Mouse (Mus musculus): ENCODE measurements around the gene Dop1b.
"Not testable (repeated sequence)": the region's sequence is repeated elsewhere in the genome, so short reads cannot be mapped to it uniquely, and the experiment has no call there.

Dop1b gene

DNA sequence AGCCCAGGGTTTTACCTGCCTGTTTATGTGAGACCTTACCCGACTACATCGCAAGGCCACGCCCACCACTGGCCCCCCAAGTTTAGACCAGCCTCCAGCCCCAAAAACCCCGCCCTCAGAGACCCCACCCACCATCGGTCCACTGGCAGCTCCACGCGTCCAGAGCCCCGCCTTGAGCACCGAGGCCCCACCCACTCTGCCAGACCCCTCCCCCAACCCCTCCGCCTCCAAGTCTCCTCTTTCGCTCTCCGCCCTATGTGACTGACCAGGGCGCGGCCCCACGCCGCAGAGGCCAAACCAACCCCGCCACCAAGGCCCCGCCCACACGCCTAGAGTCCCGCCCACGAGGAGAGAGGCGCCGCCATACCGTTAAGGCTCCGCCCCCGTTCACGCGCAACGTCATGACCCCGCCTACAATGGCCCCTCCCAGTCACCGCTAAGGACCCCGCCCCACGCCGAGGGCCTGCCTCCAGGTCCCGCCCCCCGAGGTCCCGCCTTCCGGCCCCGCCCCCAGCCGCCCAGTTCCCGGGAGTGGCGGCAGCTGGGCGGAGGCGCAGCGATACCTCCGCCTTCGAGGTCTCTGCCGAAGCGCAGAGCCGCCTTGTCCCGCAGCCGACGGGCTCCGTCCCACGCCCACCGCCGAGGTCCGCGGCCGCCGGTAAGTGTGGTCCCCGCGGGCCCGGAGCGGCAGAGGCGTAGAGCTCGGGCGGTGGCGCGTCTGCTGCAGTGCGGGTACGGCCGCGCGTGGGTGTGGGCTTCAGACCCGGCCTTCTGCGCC, at the start of gene Dop1b:
TSS of gene Dop1b (plus strand) at position 494 of the 778 bp plus-strand sequence.
- DNase-seq: peak; percentile 98

DNA sequence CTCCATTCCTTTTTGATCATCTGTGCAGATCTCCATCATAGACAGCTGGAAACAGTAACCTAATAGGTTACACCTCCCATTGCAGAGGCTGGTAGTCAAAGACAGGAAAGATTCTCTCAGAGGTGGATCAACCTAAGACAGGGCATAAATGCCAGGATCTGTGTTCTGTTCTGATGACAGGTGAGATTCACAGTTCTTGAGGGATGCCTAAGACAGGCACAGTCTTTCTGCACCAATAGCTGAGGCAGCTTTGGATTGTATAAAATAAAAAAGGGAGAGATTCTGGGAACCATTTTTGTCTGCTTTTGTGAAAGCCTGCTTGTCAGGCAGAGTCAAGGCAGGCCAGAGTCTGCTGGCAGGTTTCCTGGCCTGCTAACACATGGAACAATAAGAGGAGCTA, 43.7 kb upstream of the Dop1b start:
- no peak for DNase-seq

DNA sequence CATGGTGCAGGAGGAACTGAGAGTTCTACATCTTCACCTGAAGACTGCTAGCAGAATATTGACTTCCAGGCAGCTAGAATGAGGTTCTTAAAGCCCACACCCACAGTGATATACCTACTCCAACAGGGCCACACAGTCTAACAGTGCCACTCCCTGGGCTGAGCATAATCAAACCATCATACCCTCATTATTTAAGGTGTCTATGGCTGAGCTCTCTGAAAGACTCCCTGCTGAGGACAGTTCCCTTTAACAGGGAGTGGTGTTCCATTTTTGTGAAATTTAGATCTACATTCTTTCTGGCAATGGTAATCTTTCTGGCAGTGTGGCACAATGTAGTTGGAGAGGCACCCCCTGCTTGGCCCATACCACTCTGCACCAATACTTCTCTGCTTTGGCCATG, 42.2 kb upstream of the Dop1b start:
- no peak for DNase-seq

DNA sequence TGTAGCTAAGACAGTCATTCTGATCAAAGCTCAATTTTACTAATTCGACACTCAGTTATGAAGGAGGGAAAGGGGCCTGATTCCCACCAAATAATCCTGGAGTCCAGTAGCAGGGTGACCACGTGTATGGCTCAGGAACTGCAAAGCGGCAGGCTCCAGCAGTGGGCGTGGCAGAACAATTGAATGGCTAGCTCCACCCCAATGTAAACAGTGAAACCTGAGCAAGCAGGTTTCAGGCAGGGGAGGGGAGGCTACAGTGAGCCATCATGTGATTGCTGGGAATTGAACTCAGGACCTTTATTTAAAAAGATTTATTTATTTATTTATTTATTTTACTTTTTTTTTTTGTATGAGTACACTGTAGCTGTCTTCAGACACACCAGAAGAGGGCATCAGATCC, 41.2 kb upstream of the Dop1b start:
- DNase-seq: not testable (repeated sequence)

DNA sequence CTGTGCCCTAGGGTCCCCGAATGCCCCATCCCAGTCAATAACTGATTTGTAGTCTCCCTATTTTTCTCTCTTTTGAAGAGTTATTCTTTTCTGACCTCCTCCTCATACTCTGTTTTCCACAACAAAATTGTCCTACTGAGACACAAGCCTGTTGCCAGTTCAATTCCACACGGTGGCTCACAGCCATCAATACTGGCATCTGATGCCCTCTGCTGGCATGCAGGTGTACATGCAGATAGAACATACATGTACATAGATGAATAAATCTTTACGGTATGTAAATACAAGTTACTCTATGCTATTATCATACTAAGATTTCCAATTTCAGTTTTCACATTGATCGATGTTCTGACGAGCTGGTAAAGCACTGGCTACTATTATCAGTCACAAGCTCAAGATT, 40.6 kb upstream of the Dop1b start:
- no peak for DNase-seq

DNA sequence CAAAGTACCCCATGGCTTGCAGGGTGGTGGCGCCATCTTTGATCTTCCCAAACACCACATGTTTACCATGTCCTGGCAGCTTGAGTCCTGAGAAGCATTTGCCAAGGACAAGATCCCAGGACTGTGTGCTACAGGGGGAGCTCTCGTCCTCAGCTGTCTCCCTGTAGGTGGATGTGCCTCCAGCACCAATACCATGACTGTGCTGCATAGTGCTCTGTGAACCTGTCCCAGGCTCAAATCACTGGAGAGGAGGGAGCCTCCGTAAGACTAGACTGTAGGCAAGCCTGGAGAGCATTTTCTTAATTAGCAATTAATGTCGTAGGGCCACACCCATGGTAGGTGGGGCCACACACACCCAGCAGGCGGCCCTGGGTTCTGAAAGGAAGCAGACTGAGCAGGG, 35.3 kb upstream of the Dop1b start:
- DNase-seq: no peak

DNA sequence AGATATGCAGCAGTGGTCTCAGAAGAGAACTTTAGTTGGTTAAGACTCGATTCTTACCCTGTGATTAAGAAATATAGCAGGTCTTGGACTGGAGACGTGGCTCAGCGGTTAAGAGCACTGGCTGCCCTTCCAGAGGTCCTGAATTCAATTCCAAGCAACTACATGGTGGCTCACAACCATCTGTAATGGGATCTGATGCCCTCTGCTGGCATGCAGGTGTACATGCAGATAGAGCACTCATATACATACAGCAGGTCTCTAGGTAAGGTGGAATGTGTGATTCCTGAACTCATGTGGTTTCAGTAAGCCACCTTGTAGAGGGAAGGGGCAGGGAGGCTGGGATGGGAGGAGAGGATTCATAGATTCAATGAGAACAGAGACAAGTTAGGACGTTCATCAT, 33.5 kb upstream of the Dop1b start:
- DNase-seq: no peak

DNA sequence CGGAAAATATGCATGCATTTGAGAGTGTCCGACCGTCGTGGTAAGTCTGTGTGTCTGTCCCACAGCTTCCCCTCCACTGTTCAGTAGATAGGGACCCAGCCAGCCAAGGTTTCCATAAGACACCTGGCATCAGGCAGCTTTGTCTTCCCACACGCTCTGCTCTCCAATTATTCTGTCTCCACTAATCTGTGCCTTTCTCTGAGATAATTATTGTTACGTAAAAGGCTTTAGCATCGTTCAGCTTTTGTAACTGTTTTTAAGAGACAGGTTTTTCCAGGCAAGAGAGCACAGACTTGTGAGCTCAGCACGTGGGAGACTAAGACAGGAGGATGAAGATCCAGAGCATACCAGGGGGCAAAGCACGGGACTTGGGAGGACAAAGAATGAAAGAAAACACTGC, 32.5 kb upstream of the Dop1b start:
- no peak for DNase-seq

DNA sequence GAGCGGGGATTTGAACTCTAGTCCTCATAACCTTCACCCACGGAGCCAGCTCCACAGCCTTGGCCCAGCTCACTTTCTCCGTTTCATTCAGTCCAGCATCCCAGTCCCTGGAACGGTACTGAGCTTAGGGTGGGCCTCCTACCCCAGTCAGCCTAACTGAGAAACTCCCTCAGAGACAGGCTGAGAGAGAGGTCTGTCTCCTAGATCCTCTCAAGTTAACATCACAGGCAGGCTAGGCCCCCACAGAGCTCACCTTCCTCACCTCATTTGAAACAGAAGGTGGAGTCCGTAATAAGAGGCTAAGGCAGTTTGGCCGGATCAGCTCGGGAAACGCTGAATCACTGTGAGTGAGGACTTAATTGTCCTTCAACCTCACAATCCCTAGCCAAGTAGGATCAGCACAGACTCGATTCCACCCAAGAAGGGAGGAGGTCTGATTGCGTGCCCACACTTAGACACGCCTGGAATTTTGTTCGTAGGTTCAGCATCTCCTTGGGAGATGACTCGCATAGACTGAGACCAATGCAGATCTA, 29.5 kb upstream of the Dop1b start:
- DNase-seq: peak; percentile 14

DNA sequence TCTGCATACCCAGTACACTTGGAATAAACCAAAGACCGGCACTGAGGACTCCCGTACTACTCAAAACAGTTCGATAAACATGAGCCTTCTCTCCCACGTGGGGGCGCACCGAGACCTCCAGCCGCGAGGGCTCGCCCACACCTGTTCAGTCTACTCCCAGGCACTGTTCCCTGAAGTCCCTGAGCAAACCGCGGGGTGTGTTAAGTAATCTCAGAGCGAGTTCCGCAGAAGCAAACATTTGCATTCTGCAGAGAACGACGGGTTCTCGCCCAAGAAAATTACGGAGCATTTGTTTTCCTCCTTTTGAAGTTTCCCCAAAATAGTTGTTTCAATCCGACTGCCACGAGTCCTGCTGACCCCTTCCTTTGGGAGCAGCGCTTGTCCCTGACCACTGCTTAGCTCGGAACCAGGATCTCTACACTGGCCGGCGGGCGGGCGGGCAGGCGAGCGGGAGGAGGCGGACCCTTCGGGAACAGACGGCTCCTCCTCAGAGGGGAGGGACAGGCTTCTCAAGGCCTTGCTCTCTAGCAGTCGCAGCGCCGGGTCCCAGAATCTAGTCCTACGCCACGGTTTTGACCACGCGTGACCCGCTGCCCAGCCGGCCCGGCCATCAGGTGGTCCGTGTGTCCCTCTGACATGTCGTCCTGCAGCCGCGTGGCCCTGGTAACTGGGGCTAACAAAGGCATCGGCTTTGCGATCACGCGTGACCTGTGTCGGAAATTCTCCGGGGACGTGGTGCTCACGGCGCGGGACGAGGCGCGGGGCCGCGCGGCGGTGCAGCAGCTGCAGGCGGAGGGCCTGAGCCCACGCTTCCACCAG, 28.8 kb upstream of the Dop1b start, which contains the start of gene Cbr3:
TSS of gene Cbr3 (plus strand) at position 527 of the 819 bp plus-strand sequence.
- peak; percentile 77 for DNase-seq

DNA sequence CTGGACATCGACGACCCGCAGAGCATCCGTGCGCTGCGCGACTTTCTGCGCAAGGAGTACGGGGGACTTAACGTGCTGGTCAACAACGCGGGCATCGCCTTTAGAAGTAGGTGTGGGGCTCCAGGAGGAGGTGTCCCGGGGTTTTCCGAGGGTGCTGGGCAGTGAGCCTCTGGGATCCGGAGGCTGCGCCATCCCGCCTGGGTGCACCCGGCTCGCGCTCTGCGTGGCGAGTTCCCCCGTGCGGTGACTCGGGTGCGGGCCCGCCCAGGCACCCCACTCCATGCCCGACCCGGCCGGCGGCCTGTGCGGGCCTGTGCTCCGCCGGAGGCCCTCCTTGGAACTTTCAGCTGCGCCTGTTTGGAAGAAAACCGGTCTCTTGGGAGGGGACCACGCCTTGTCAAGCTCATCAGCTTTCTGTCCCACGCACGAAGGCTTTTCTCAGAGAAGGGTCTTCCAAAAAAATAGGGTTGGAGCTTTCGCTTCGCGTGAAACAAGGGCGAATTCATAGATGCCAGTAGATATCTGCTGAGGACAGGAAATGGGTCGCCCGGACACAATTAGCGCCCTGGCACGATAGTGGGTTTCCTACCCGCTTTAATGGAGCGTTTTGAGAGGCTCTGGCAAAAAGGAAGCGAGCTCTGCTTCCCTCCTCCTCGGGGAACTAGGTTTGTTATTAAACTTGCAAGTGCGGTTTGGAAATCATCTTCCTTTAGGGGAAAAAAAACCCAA, 28.0 kb upstream of the Dop1b start:
- DNase-seq: no peak

DNA sequence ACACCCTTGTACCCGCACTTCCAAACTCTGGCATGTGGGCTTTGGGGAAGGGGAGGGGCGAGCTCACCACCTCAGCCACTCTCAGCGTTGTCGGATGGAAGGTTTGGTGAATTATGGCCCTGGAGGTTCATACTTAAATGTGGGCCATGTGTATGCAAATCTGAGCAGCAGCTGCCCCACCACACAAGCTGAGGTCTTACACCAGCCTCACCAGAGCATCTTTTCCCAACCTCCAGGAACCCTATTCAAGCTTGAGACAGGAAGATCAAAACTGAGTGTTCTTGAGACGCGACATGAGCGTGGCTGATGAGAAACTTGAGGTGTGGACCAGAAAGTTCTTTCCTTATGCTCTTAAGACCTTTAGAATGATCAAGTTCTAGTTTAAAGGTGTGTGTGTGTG, 27.3 kb upstream of the Dop1b start:
- no peak for DNase-seq

DNA sequence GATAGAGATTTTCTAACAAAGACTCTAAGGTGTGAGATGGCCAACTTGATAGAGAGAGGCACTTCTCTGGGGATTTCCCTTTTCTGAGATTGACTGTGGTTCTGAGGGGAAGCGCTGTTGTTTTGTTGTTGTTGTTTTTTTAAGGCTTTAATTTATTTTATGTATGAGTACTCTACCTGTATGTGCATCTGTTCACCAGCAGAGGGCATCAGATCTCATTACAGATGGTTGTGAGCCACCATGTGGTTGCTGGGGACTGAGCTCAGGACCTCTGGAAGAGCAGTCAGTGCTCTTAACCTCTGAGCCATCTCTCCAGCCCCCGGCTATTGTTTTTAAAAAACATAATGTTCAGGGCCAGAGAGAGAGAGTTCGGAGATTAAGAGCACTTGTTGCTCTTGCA, 25.9 kb upstream of the Dop1b start:
- not testable (repeated sequence) for DNase-seq

DNA sequence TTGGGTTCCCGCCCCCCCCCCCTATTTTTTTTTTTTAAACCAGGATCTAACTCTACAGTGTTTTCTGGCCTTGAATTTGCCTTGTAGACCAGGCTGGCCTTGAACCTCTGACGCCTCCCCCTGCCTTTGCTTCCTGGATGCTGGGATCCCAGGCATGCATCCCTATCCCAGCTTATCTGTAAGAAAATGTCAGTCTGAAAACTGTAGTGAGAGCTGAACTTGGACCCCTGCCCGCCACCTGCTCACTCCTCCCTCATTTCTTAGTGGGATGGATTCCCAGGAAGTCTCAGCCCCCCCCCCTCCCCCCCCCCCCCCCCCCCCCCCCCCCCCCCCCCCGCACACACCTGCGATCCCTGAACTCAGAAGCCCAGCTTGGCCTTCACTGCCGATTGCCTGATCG, 25.3 kb upstream of the Dop1b start:
- DNase-seq: no peak

DNA sequence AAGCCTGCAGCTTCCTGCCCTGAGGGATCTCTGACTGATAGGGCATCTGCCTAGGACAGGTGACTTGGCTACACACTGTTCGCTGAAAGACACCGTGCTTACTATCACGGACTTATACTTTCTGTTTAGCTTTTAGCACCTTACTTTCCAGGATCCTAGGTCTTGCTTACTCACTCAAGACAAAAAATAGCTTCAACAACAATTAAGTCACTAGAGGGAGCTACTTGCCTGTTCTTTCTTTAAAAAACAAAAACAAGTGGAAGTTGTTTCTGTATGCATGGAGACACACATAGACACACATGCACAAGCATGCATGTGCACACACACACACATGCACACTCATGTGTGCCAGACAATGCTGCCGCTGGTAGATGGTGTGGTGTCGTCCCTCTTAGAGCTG, 24.8 kb upstream of the Dop1b start:
- DNase-seq: peak; percentile 65

DNA sequence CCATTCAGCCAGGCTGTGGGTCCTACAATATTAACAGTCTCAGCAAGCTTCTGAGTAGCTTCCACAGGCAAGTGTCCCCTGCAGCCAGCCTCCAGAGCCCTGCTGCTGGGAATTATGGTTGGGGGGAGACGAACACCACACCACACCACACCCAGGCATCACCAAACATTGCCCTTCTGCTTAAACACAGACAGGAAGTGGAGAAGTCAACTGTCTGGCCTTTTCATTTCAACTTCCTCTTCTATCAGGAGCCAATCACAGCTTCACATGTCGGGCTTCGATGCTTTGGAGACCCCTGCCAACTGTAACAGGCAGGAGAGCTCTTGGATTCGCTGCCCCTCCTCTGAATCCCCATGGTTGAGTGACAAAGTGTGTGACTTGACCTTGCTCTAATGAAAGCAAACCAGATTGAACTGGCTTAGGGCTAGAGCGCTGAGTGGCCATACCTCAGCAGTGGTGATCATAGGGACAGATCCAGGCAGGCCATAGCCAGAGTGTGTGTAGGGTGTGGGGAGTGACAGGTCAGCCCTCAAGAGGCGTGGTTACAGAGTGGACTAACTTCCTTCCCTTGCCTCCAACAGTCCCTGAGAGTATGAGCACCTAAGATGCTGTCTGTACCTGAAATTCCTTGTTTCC, 20.4 kb upstream of the Dop1b start:
- no peak for DNase-seq

DNA sequence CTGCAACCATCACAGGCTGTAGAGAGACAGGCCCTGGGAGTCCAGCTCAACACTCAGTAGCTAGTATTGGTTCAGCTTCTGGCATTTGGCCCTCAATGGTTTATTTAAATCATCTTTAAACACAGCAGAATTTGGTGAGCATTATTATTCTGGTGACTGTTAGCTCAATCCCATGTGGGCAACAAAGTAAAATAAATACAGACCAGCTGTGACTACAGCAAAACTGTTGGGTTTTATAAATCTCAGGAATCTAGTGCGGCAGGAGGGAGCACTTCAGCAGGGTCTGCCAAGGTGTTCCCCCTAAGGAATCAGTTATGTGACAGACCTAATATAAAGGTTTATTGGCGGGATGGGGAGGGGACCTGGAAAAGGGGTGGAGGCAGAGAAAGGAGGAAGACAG, 19.0 kb upstream of the Dop1b start:
- DNase-seq: no peak

DNA sequence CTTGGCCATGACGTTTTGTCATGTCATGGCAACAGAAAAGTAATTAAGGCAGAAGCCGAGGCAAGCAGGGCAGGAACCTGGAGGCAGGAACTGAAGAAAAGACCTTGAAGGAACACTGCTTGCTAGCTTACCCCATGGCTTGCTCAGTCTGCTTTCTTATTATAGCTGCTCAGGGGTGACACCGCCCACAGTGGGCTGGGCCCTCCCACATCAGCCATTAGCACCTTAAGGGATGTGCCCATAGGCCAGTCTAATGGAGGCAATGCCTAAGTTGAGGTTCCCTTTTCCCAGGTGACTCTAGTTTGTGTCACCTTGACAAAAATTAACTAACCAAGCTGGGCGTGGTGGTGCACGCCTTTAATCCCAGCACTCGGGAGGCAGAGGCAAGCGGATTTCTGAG, 4.6 kb upstream of the Dop1b start:
- no peak for DNase-seq

DNA sequence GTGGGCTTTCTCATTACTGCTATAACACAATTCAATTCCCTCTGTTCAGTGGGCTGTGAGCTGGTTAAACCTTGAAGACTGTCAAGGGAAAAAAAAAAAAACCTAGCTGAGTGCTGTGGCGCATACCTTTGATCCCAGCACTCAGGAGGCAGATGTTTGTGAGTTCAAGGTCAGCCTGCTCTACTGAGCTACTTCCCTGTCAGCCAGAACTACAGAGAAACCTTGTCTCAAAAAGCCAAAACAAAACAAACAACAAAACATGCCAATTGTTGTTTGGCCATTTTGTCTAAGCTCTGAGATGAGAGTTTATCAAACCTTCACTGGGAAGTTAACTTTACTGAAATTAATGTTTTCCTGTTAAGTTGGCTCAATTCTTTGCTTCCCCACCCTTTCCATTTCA, 2.5 kb upstream of the Dop1b start:
- no peak for DNase-seq

DNA sequence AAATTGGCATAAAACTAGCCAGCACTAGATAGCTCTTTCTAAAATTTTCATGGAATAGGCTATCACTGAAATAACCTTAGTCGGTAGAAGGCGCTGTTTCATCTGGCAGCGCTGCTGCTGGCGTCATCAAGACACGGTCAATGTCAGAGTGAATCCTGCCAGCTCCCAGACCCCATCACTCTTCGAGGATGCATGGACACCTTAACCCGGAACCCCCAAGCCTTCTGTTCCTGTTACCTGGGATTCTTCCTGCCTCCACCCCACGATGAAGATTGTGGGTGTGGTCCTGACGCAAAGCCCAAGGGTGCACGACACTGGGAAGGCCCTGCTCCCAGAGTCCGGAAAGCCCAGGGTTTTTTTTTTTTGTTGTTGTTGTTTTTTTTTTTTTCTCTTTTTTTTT, 780 bp upstream of the Dop1b start:
- peak; percentile 86 for DNase-seq

DNA sequence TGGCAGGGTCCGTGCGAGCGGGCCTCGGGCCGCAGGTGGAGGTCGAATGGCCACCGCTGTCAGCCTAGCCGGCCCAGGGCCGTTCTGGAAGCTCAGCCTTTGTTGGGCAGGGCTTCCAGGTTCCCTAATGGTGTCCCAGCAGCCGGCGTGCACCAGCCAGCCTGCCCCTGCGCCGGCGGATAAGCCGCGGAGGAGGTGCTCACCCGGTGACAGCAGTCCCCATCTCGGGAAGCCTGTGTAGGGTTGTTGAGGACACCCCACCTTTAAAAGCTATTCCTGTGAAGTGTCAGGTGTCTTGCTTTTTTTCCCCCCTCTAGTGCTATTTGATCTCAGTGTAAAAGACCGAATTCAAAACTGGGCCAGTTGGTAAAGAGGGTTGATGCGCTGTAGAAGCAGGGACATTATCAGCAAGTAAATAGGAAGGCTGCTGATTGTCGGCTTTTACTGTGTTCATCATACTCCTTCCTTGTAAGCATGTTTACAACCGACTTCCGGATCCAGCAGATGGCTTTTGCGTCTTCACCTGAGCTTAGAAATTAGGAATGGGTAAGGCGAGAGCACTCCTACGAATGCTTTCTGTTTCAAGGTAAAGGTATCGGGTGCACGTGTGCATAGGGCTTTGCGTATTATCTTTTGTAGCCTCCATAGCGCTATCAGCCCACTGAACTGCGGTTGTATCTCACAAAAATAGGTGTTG, 633 bp downstream of the Dop1b start:
- DNase-seq: no peak

DNA sequence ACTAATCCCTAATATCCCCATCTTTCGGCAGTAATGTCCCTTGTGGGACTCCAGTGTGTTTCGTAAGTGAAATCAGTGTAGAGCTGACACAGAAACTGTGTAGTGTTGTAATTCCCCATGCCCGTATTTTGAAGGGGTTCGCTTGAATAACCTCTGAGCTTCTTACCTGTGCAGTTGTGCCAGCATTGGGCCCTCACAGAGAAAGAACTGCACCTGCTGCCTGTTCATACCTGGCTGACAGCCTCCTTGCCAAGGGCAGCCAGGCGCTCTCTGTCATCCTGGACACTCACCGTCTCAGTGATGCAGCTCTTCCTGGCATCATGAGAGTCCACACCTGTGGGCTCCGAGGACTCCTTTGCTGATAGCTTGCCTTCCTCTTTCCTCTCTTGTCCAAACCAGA, 1.3 kb downstream of the Dop1b start:
- no peak for DNase-seq
